Mouse (Mus musculus) liver, embryonic 14.5 days (tissue): ENCODE data around the gene Gramd4. TPM values are rescaled to one million over a fixed set of nuclear protein-coding genes. Genes with fewer than 3 reads are reported as not detected.
A peak's percentile ranks its signal among the peaks of the same experiment; 100 is the strongest.

ENCODE experiments used
- ATAC-seq: fragments of 200-750 bp; cut with Nextera tagmentation; 2 replicates; pipeline ENCODE4 v1.8.0; 2017; ENCODE audit warnings: moderate number of reproducible peaks, mild to moderate bottlenecking, moderate library complexity; ENCODE audit not compliant: insufficient read depth
- DNase-seq, 3 experiments: peaks; one replicate each; pipeline ENCODE4 v3.0.0-alpha.2; 2012 to 2013; ENCODE audit warnings: low read depth in 3 of 3, low spot score in 3 of 3
- H3K27ac ChIP-seq: fragments of 300-500 bp; sonication (generic); 2 replicates; pipeline ENCODE4 v1.5.1; 2014; ENCODE audit warnings: moderate library complexity, mild to moderate bottlenecking, control low read depth, inconsistent platforms
- H3K27me3 ChIP-seq: fragments of 300-500 bp; sonication (generic); 2 replicates; pipeline ENCODE4 v1.6.1; 2014; ENCODE audit warnings: mild to moderate bottlenecking, low read length, moderate library complexity; ENCODE audit not compliant: control insufficient read depth, insufficient read depth
- H3K36me3 ChIP-seq: fragments of 300-500 bp; sonication (generic); replicated peaks from 2 replicates; pipeline ENCODE4 v1.6.1; 2014; ENCODE audit warnings: low read depth; ENCODE audit not compliant: control insufficient read depth, insufficient read depth
- H3K4me1 ChIP-seq, 2 experiments: fragments of 200-500 bp in 1 of 2; fragments of 300-500 bp in 1 of 2; sonication (generic) in 1 of 2; replicated peaks; 2 replicates each; pipeline ENCODE4 v1.6.1; 2012 to 2014; ENCODE audit warnings: antibody characterized with exemption in 1 of 2, inconsistent platforms in 1 of 2, low read length in 1 of 2; ENCODE audit not compliant: control insufficient read depth in 2 of 2, insufficient read depth in 2 of 2
- H3K4me2 ChIP-seq: fragments of 300-500 bp; sonication (generic); 2 replicates; pipeline ENCODE4 v1.6.1; 2014; ENCODE audit warnings: low read depth, mild to moderate bottlenecking, control low read depth, moderate library complexity
- H3K4me3 ChIP-seq, 2 experiments: fragments of 200-500 bp in 1 of 2; fragments of 300-500 bp in 1 of 2; sonication (generic) in 1 of 2; 2 replicates each; pipeline ENCODE4 v1.5.1; 2012 to 2014; ENCODE audit warnings: low read depth in 2 of 2, low read length in 2 of 2, mild to moderate bottlenecking in 2 of 2, control low read depth in 1 of 2, inconsistent platforms in 1 of 2, moderate library complexity in 1 of 2; ENCODE audit not compliant: insufficient read depth in 1 of 2
- H3K9ac ChIP-seq: fragments of 300-500 bp; sonication (generic); replicated peaks from 2 replicates; pipeline ENCODE4 v1.6.1; 2014; ENCODE audit warnings: mild to moderate bottlenecking, control low read depth, moderate library complexity
- H3K9me3 ChIP-seq: fragments of 300-500 bp; sonication (generic); 2 replicates; pipeline ENCODE4 v1.6.1; 2016; ENCODE audit warnings: low read length, mixed read lengths; ENCODE audit not compliant: control insufficient read depth
- CTCF ChIP-seq: IDR thresholded peaks from 2 replicates; pipeline ENCODE4 v1.5.1; 2016; ENCODE audit warnings: antibody characterized with exemption, low read depth, control low read depth
- EP300 ChIP-seq: IDR thresholded peaks from 2 replicates; pipeline ENCODE4 v1.6.1; 2016; ENCODE audit warnings: antibody characterized with exemption, low read depth
- WGBS: fragments of 180-500 bp; shearing (Covaris S2); extraction: QIAGEN DNeasy Blood & Tissue Kit; methylation state at CpG from one replicate; pipeline ENCODE4 v1.1.7; 2014; ENCODE audit not compliant: insufficient replicate concordance; 5-methylcytosine and 5-hydroxymethylcytosine counted together
- polyA plus RNA-seq, 2 experiments: library from polyadenylated mRNA; depleted of rRNA in 1 of 2; stranded (reverse) in 1 of 2; unstranded in 1 of 2; fragments of >200 nt; fragmentation: Nextera tagmentation in 1 of 2; extraction: Ambion mirVana in 1 of 2; gene quantifications; 2 replicates each; pipeline versions ENCODE4 v1.2.1 to v1.2.3; 2012 to 2014

The Gramd4 gene
- polyA plus RNA-seq, 2 experiments, result 2.5 to 7.5 TPM

DNA sequence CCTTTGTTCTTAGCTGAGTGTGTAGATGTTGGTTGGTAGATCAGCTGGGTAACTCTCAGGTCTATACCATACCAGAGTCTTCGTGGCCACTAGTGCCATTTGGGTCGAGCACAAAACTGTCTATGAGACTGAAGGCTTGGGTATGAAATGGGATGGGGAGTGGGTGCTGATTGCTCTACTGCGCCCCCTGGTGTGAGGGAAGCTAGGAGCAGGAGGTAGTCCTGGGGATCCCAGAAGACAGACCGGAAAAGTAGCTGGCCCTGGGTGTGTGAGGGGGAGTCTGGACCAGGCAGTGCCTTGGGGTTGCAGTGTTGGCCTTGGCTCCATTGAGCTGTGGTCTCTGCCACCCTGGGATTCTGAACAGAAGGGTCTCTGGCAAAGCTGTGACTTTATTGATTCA is 80.1 kb downstream of the Gramd4 start:
- DNase-seq (no peak), ATAC-seq (no peak)
- Histone ChIP-seq H3K9ac (no peak overlapping the region), H3K36me3 (no peaks in the 10 kb centered on the region; the same call in 1 of the 2 replicates), H3K4me3 (no peak overlapping the region), H3K27ac (no peak overlapping the region), H3K27me3 (no peaks in the 10 kb centered on the region), H3K9me3 (no peaks in the 10 kb centered on the region), H3K4me2 (no peak overlapping the region), H3K4me1 (no peaks in the 10 kb centered on the region)
- TF ChIP-seq CTCF (peak; percentile 84), EP300 (no peak)
- WGBS, result 43% methylated on average over 4 of the region's 4 CpGs

DNA sequence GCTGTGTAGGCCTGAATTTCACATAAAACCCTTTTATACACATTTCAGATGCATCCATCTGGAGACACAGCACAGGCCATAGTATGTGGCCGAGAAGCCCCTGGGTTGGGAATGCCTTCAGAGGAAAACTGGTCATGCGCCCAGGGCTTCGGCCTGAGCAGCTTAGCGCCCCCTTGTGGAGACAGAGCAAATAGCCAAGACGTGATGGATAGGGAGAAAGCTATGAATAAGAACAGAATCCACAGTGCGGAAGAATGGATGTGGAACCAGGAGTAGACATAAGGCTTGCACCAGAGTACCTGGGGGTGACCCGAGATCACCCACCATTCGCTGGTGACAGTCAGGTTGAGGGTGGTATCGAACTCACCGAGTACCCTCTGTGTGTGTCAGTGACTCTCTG is 82.8 kb downstream of the Gramd4 start:
- no peak overlapping the region for H3K4me3 ChIP-seq
- H3K27me3 ChIP-seq, result no peaks in the 10 kb centered on the region
- no peaks in the 10 kb centered on the region for H3K9me3 ChIP-seq
- no peak overlapping the region for H3K27ac ChIP-seq
- no peak for ATAC-seq
- DNase-seq, result peak in 1 of 3 experiments; percentile 9
- no peak overlapping the region for H3K9ac ChIP-seq
- TF ChIP-seq CTCF (peak; percentile 96), EP300 (no peak)
- no peaks in the 10 kb centered on the region for H3K36me3 ChIP-seq
- no peaks in the 10 kb centered on the region for H3K4me1 ChIP-seq
- H3K4me2 ChIP-seq, result no peak overlapping the region
- WGBS, result 30% methylated on average over 10 of the region's 10 CpGs

DNA sequence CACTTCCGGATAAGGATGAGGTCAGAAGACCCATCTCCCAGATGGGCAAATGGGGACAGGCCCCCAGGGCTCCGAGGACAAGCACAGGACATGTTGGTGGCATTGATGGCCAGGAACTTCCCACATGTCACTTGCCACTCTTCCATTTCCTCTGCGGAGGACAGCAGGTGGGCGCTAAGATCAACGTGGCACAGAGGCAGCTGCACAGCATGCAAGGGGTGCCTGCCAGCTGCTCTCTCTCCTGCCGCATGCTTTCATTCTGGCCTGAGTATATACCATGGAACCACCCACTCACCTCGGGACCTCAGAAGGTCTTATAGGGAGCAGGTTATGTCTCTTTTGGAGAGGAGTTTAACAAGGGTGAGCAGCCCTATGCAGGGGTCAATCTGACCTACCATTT is 87.1 kb downstream of the Gramd4 start:
- Histone ChIP-seq H3K27ac (no peak overlapping the region), H3K9me3 (no peaks in the 10 kb centered on the region), H3K4me3 (no peak overlapping the region), H3K27me3 (no peaks in the 10 kb centered on the region), H3K4me1 (no peaks in the 10 kb centered on the region), H3K36me3 (no peaks in the 10 kb centered on the region), H3K4me2 (no peak overlapping the region), H3K9ac (no peak overlapping the region)
- TF ChIP-seq CTCF, result no peak
- TF ChIP-seq EP300, result no peak
- WGBS, result 61% methylated on average over 7 of the region's 7 CpGs
- DNase-seq (no peak), ATAC-seq (no peak)

DNA sequence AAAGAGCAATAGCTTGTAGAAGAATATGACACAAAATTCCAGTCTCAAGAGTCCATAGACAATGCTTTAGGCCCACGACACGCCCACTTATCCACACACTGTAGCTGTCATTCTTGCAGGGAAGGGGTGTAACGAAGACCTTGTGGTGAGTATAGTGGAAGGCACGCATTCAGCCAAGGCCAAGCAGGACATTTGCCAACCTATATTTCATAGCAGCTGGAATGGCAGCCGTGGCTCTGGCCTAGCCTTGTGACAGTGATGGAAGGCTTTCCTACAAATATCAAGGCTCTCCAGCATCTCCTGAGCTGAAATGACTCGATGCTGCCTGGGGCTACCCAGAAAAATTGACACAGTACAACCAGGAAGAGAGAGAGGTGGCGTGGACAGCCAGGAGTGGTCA is 87.6 kb downstream of the Gramd4 start:
- DNase-seq, result no peak
- Histone ChIP-seq H3K9me3 (no peaks in the 10 kb centered on the region), H3K27ac (no peak overlapping the region), H3K27me3 (no peaks in the 10 kb centered on the region), H3K9ac (no peak overlapping the region), H3K4me3 (no peak overlapping the region), H3K4me2 (no peak overlapping the region), H3K36me3 (no peaks in the 10 kb centered on the region), H3K4me1 (no peaks in the 10 kb centered on the region)
- 70% methylated on average over 7 of the region's 7 CpGs for WGBS
- TF ChIP-seq EP300, result no peak
- no peak for TF ChIP-seq CTCF
- ATAC-seq, result no peak

DNA sequence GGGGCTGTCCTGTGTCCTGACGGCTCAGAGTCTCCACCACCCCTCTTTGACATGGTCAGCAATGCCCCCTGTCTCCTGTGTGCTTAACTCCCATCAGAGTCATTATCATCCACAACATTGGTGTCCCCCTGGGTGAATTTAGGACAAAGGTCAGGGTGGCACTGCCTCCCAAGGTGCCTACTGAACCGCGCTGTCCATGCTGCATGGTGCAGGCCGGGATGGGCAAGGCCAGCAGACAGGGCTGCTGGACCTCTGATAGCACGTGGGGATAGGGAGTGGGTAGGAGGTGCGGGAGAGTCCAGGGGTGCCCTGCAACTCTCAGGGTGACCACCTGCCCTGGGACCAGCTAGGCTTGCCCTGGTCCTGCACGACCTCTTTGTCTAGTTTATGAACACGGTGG is 89.4 kb downstream of the Gramd4 start:
- H3K27me3 ChIP-seq, result no peaks in the 10 kb centered on the region
- 70% methylated on average over 8 of the region's 8 CpGs for WGBS
- no peaks in the 10 kb centered on the region for H3K9me3 ChIP-seq
- no peak overlapping the region for H3K4me2 ChIP-seq
- no peaks in the 10 kb centered on the region for H3K4me1 ChIP-seq
- TF ChIP-seq EP300 (no peak), CTCF (no peak)
- H3K36me3 ChIP-seq, result no peaks in the 10 kb centered on the region
- H3K9ac ChIP-seq, result no peak overlapping the region
- H3K4me3 ChIP-seq, result no peak overlapping the region
- DNase-seq (no peak), ATAC-seq (no peak)
- no peak overlapping the region for H3K27ac ChIP-seq
